In the genomic region with DNA sequence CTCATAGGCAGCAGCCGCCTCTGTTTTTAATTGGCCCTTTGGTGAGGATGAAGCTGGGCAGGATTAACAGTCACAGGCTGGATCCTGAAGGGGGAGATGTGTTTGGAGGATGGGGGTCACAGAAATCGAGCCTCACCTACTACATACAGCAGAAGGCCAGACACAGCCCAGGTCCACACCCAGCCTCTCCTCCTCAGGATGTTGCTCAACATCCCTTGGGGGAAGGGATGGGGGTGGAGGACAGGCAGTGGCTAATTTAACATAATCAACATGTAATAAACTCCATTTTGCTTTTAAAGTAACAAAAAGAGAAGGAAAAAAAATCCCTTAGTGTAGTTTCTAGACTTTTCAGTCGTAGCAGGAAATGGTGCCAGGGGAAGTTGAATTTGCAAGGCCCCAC, we compare ENCODE assay signal across 16 mouse cellular contexts.
DNase-seq lines count a peak whose midpoint lies in the region; ATAC-seq and TF ChIP-seq lines count a peak whose summit lies in the region.
"Had no signal": no experiment of that assay in that cellular context is flagged by ENCODE, and none has a peak within 500 bp of the region (broad histone marks: within the 10 kb centered on the region; RNA-seq: fewer than 3 reads in every experiment).

No protein-coding gene starts in this region.

- peak; percentile 18 to 27 for DNase-seq in adrenal gland, postnatal 36 days
- DNase-seq in adrenal gland, postnatal 25 days, result no peak
- peak; percentile 20 to 36 for DNase-seq in lung, adult 18-20 months
- DNase-seq in lung, adult 2 months, result no peak
- peak; percentile 41 for DNase-seq in skeletal muscle tissue, adult 2 months (ENCODE audit: low read depth, low spot score)
- no peak for DNase-seq in retina, postnatal 1 day
- no peak for DNase-seq in left cerebral cortex, adult 8-10 months (ENCODE audit: low spot score in 2 of 2)
- DNase-seq: cerebellum, postnatal 36 days; layer of hippocampus, adult 9-11 months; right cerebral cortex, postnatal 4 days; thymus, postnatal 25 days had no signal

- TF ChIP-seq POLR2A in lung, adult 2 months (IDR thresholded peaks at IDR 0.05; ENCODE audit: borderline replicate concordance, extremely low read depth, low read depth, low read length), result no peak

- H3K4me1 ChIP-seq in lung, adult 2 months (ENCODE audit: control insufficient read depth, insufficient read depth, low read length), result no peaks in the 10 kb centered on the region; the same call in 1 of the 2 replicates
- H3K4me1 ChIP-seq: neural tube, embryonic 12.5 days had no signal

- peak; percentile 65 to 67; a peak in 3 of 4 replicates for ATAC-seq in hematopoietic stem cell, adult 5-6 weeks (replicated peaks in 1 of 2; ENCODE audit: insufficient read depth in 1 of 2, low FRiP score in 2 of 2, low TSS enrichment in 1 of 2, low read depth in 1 of 2, poor library complexity in 2 of 2, severe bottlenecking in 2 of 2)
- ATAC-seq: hindbrain, postnatal 0 days had no signal

- H3K4me3 ChIP-seq in lung, adult 2 months (replicated peaks; ENCODE audit: extremely low read depth, low read depth, low read length), result no peak overlapping the region
- H3K4me3 ChIP-seq: erythroblast, embryonic 14.5 days; limb, embryonic 13.5 days; neural tube, embryonic 12.5 days had no signal

- no peak for TF ChIP-seq CTCF in lung, adult 2 months (IDR thresholded peaks at IDR 0.05; ENCODE audit: insufficient read depth, low read length)

- WGBS in lung, adult 2 months, result 41% methylated on average over 3 of the region's 3 CpGs

Comparison
In these comparisons a context has a peak if more than half of its experiments do, and no peak if none do; other contexts are left out.
1. DNase-seq: peak in adrenal gland, postnatal 36 days (2 of 2), lung, adult 18-20 months (2 of 2) and skeletal muscle tissue, adult 2 months (single experiment); none in adrenal gland, postnatal 25 days (single experiment), lung, adult 2 months (single experiment), retina, postnatal 1 day (single experiment) and left cerebral cortex, adult 8-10 months (0 of 2).